Mouse (Mus musculus) neural tube, embryonic 13.5 days (tissue): ENCODE results near the gene Nt5c. TPM values are rescaled to one million over a fixed set of nuclear protein-coding genes. Genes with fewer than 3 reads are reported as not detected.

ENCODE experiments used
- ATAC-seq: fragments of 200-750 bp; cut with Nextera tagmentation; 2 replicates; pipeline ENCODE4 v1.8.0; 2017; ENCODE audit warnings: low read depth, mild to moderate bottlenecking, moderate TSS enrichment, moderate library complexity
- H3K27ac ChIP-seq: fragments of 300-500 bp; sonication (generic); replicated peaks from 2 replicates; pipeline ENCODE4 v1.5.1; 2015; ENCODE audit warnings: moderate library complexity, mild to moderate bottlenecking, inconsistent platforms
- H3K27me3 ChIP-seq: fragments of 300-500 bp; sonication (generic); 2 replicates; pipeline ENCODE4 v1.6.1; 2015; ENCODE audit warnings: mild to moderate bottlenecking, inconsistent platforms
- H3K36me3 ChIP-seq: fragments of 300-500 bp; sonication (generic); 2 replicates; pipeline ENCODE4 v1.6.1; 2015; ENCODE audit warnings: mild to moderate bottlenecking, inconsistent platforms
- H3K4me1 ChIP-seq: fragments of 300-500 bp; sonication (generic); replicated peaks from 2 replicates; pipeline ENCODE4 v1.6.1; 2015; ENCODE audit warnings: inconsistent platforms
- H3K4me2 ChIP-seq: fragments of 300-500 bp; sonication (generic); 2 replicates; pipeline ENCODE4 v1.6.1; 2015; ENCODE audit warnings: inconsistent platforms, mild to moderate bottlenecking, moderate library complexity
- H3K4me3 ChIP-seq: fragments of 300-500 bp; sonication (generic); 2 replicates; pipeline ENCODE4 v1.5.1; 2015; ENCODE audit warnings: mild to moderate bottlenecking, inconsistent platforms
- H3K9ac ChIP-seq: fragments of 300-500 bp; sonication (generic); 2 replicates; pipeline ENCODE4 v1.6.1; 2015; ENCODE audit warnings: moderate library complexity, mild to moderate bottlenecking, inconsistent platforms
- H3K9me3 ChIP-seq: fragments of 300-500 bp; sonication (generic); 2 replicates; pipeline ENCODE4 v1.6.1; 2016; ENCODE audit warnings: inconsistent platforms
- WGBS: fragments of 180-500 bp; shearing (Covaris S2); methylation state at CpG from one replicate; pipeline ENCODE4 v1.1.7; 2015; 5-methylcytosine and 5-hydroxymethylcytosine counted together
- microRNA-seq: library from miRNA; unstranded; fragments of <30 nt; microRNA quantifications from one replicate; pipeline ENCODE4, GENCODE M21; 2016
- polyA plus RNA-seq: library from polyadenylated mRNA; unstranded; fragments of >200 nt; fragmentation: Nextera tagmentation; extraction: Ambion mirVana; gene quantifications from 2 replicates; pipeline ENCODE4 v1.2.1, GENCODE M21; 2015

The Nt5c gene
- polyA plus RNA-seq, 1 experiment from 2014 or later, result 96.7 TPM

GRCm38 (mm10) chr11:115446906-115447305 is 44.8 kb downstream of the Nt5c start:
- WGBS, result 67% methylated on average over 3 of the region's 3 CpGs
- Histone ChIP-seq H3K27ac (no peak overlapping the region), H3K36me3 (no peaks in the 10 kb centered on the region), H3K27me3 (no peaks in the 10 kb centered on the region), H3K4me1 (no peaks in the 10 kb centered on the region), H3K4me3 (no peak overlapping the region), H3K9ac (no peak overlapping the region), H3K9me3 (no peaks in the 10 kb centered on the region), H3K4me2 (no peak overlapping the region)
- no peak for ATAC-seq

- Histone ChIP-seq H3K9ac (no peak overlapping the region), H3K27ac (no peak overlapping the region), H3K27me3 (peaks cover 4% of the 10 kb centered on the region; the same call in 1 of the 2 replicates), H3K4me3 (no peak overlapping the region), H3K9me3 (0 out of 2 replicates have a peak, but pooled peaks cover 10% of the 10 kb centered on the region), H3K4me1 (peaks cover 3% of the 10 kb centered on the region), H3K4me2 (no peak overlapping the region), H3K36me3 (no peaks in the 10 kb centered on the region)
- no peak for ATAC-seq
- 44% methylated on average over 15 of the region's 15 CpGs for WGBS
These were observed 50.2 kb downstream of the Nt5c start for GRCm38 (mm10) chr11:115441417-115441816.

Small RNA genes within 50 kb of the gene (microRNA-seq; reads per million reads assigned to microRNA genes)
- 0.44 reads per million for gene Mir3968

Other genes starting within 250 kb of the Nt5c start
- gene Grin2c, start 224.6 kb downstream of the Nt5c start, polyA plus RNA-seq, result 0.55 and 0.57 TPM in 2 replicates
- gene Fdxr, start 214.8 kb downstream of the Nt5c start, polyA plus RNA-seq, result 19.4 and 20.4 TPM in 2 replicates
- 0.65 and 1.1 TPM in 2 replicates for gene Fads6, start 194.2 kb downstream of the Nt5c start, polyA plus RNA-seq
- gene Otop2, start 184.7 kb downstream of the Nt5c start, polyA plus RNA-seq, result not detected in 2 replicates
- 0.14 and 0.18 TPM in 2 replicates for gene Ush1g, start 169.8 kb downstream of the Nt5c start, polyA plus RNA-seq
- gene Otop3, start 157.1 kb downstream of the Nt5c start, polyA plus RNA-seq, result 1.4 and 2.1 TPM in 2 replicates
- 41.5 and 44.6 TPM in 2 replicates for gene Hid1, start 124.1 kb downstream of the Nt5c start, polyA plus RNA-seq
- 23.7 and 24.1 TPM in 2 replicates for gene Cdr2l, start 109.9 kb downstream of the Nt5c start, polyA plus RNA-seq
- gene Mrpl58, start 88.1 kb downstream of the Nt5c start, polyA plus RNA-seq, result 182 and 203 TPM in 2 replicates
- 920 and 1,025 TPM in 2 replicates for gene Atp5h, start 71.9 kb downstream of the Nt5c start, polyA plus RNA-seq
- gene Kctd2, start 71.7 kb downstream of the Nt5c start, polyA plus RNA-seq, result 22.9 and 23.5 TPM in 2 replicates
- not detected in 2 replicates for gene Trim80, start 51.3 kb downstream of the Nt5c start, polyA plus RNA-seq
- gene Slc16a5, start 29.4 kb downstream of the Nt5c start, polyA plus RNA-seq, result 0.20 TPM in 1 of 2 replicates, not detected in the other
- gene Armc7, start 16.2 kb downstream of the Nt5c start, polyA plus RNA-seq, result 13.1 and 14.4 TPM in 2 replicates
- gene Jpt1, start 22.5 kb upstream of the Nt5c start, polyA plus RNA-seq, result 1,262 and 1,276 TPM in 2 replicates
- gene Sumo2, start 44.4 kb upstream of the Nt5c start, polyA plus RNA-seq, result 1,158 and 1,175 TPM in 2 replicates
- 99.8 and 119 TPM in 2 replicates for gene Nup85, start 72.6 kb upstream of the Nt5c start, polyA plus RNA-seq
- 73.9 and 91.8 TPM in 2 replicates for gene Mrps7, start 112.1 kb upstream of the Nt5c start, polyA plus RNA-seq
- gene Gga3, start 112.2 kb upstream of the Nt5c start, polyA plus RNA-seq, result 36.1 and 36.4 TPM in 2 replicates
- 12.0 and 12.5 TPM in 2 replicates for gene Mif4gd, start 121.1 kb upstream of the Nt5c start, polyA plus RNA-seq
- gene Slc25a19, start 136.4 kb upstream of the Nt5c start, polyA plus RNA-seq, result 33.0 and 37.5 TPM in 2 replicates
- gene Grb2, start 216.7 kb upstream of the Nt5c start, polyA plus RNA-seq, result 189 and 191 TPM in 2 replicates